Mouse (Mus musculus): ENCODE measurements around the gene Gm28035. TPM values are rescaled to one million over a fixed set of nuclear protein-coding genes. Genes with fewer than 3 reads are reported as not detected.

The Gm28035 gene
- polyA plus RNA-seq, 1 experiment from 2014 or later: 0.05 TPM

GRCm38 (mm10) chr2:30323111-30323510, 82.7 kb downstream of the Gm28035 start:
- no peak overlapping the region for H3K4me2 ChIP-seq (ENCODE audit: low read length)
- peaks cover 94% of the 10 kb centered on the region for H3K36me3 ChIP-seq (ENCODE audit: control insufficient read depth, insufficient read depth, low read length)
- no peak for ATAC-seq (replicated peaks; ENCODE audit: low FRiP score, low TSS enrichment, low read depth)
- no peak overlapping the region for H3K27ac ChIP-seq (ENCODE audit: low read depth)
- no peaks in the 10 kb centered on the region for H3K27me3 ChIP-seq (replicated peaks; ENCODE audit: control insufficient read depth, insufficient read depth, low read length)
- H3K9ac ChIP-seq (ENCODE audit: low read length): no peak overlapping the region
- no peaks in the 10 kb centered on the region for H3K4me1 ChIP-seq (replicated peaks; ENCODE audit: control insufficient read depth, insufficient read depth, low read length)
- no peak for DNase-seq (ENCODE audit: low spot score)
- H3K4me3 ChIP-seq (ENCODE audit: low read depth, low read length): no peak overlapping the region
- WGBS: 90% methylated on average over 7 of the region's 7 CpGs
- H3K9me3 ChIP-seq (ENCODE audit: control insufficient read depth, low read length): no peaks in the 10 kb centered on the region

GRCm38 (mm10) chr2:30325296-30325695, 84.9 kb downstream of the Gm28035 start:
- no peak overlapping the region for H3K4me2 ChIP-seq (ENCODE audit: low read length)
- no peak overlapping the region for H3K9ac ChIP-seq (ENCODE audit: low read length)
- H3K4me3 ChIP-seq (ENCODE audit: low read depth, low read length): no peak overlapping the region
- peaks cover 97% of the 10 kb centered on the region for H3K36me3 ChIP-seq (ENCODE audit: control insufficient read depth, insufficient read depth, low read length)
- no peaks in the 10 kb centered on the region for H3K9me3 ChIP-seq (ENCODE audit: control insufficient read depth, low read length)
- no peak for DNase-seq (ENCODE audit: low spot score)
- H3K27ac ChIP-seq (ENCODE audit: low read depth): no peak overlapping the region
- H3K27me3 ChIP-seq (replicated peaks; ENCODE audit: control insufficient read depth, insufficient read depth, low read length): no peaks in the 10 kb centered on the region
- no peaks in the 10 kb centered on the region for H3K4me1 ChIP-seq (replicated peaks; ENCODE audit: control insufficient read depth, insufficient read depth, low read length)
- WGBS: 93% methylated on average over 5 of the region's 5 CpGs
- ATAC-seq (replicated peaks; ENCODE audit: low FRiP score, low TSS enrichment, low read depth): no peak

- no peaks in the 10 kb centered on the region for H3K4me1 ChIP-seq (replicated peaks; ENCODE audit: control insufficient read depth, insufficient read depth, low read length)
- no peak overlapping the region for H3K9ac ChIP-seq (ENCODE audit: low read length)
- 89% methylated on average over 7 of the region's 7 CpGs for WGBS
- H3K4me3 ChIP-seq (ENCODE audit: low read depth, low read length): no peak overlapping the region
- H3K4me2 ChIP-seq (ENCODE audit: low read length): no peak overlapping the region
- no peaks in the 10 kb centered on the region for H3K9me3 ChIP-seq (ENCODE audit: control insufficient read depth, low read length)
- no peaks in the 10 kb centered on the region for H3K27me3 ChIP-seq (replicated peaks; ENCODE audit: control insufficient read depth, insufficient read depth, low read length)
- ATAC-seq (replicated peaks; ENCODE audit: low FRiP score, low TSS enrichment, low read depth) (no peak), DNase-seq (ENCODE audit: low spot score) (no peak)
- peaks cover 93% of the 10 kb centered on the region for H3K36me3 ChIP-seq (ENCODE audit: control insufficient read depth, insufficient read depth, low read length)
- no peak overlapping the region for H3K27ac ChIP-seq (ENCODE audit: low read depth)
Measured at GRCm38 (mm10) chr2:30327276-30327675, 86.9 kb downstream of the Gm28035 start.

GRCm38 (mm10) chr2:30328791-30329190, 88.4 kb downstream of the Gm28035 start:
- no peak overlapping the region for H3K27ac ChIP-seq (ENCODE audit: low read depth)
- H3K9me3 ChIP-seq (ENCODE audit: control insufficient read depth, low read length): no peaks in the 10 kb centered on the region
- no peak overlapping the region for H3K4me2 ChIP-seq (ENCODE audit: low read length)
- no peaks in the 10 kb centered on the region for H3K27me3 ChIP-seq (replicated peaks; ENCODE audit: control insufficient read depth, insufficient read depth, low read length)
- no peak overlapping the region for H3K4me3 ChIP-seq (ENCODE audit: low read depth, low read length)
- H3K9ac ChIP-seq (ENCODE audit: low read length): no peak overlapping the region
- H3K36me3 ChIP-seq (ENCODE audit: control insufficient read depth, insufficient read depth, low read length): peaks cover 93% of the 10 kb centered on the region
- DNase-seq (ENCODE audit: low spot score): no peak
- ATAC-seq (replicated peaks; ENCODE audit: low FRiP score, low TSS enrichment, low read depth): no peak
- 92% methylated on average over 3 of the region's 3 CpGs for whole genome bisulfite sequencing
- no peaks in the 10 kb centered on the region for H3K4me1 ChIP-seq (replicated peaks; ENCODE audit: control insufficient read depth, insufficient read depth, low read length)

Other genes starting within 250 kb of the Gm28035 start
- gene Wdr34, start 191.7 kb upstream of the Gm28035 start, polyA plus RNA-seq (2014; fragmentation: Nextera tagmentation; extraction: Ambion mirVana): 28.7 and 30.3 TPM in 2 replicates
- gene Set, start 183.2 kb upstream of the Gm28035 start, polyA plus RNA-seq (2014; fragmentation: Nextera tagmentation; extraction: Ambion mirVana): 557 and 562 TPM in 2 replicates
- gene Pkn3, start 162.9 kb upstream of the Gm28035 start, polyA plus RNA-seq (2014; fragmentation: Nextera tagmentation; extraction: Ambion mirVana): 8.2 and 9.9 TPM in 2 replicates
- 60.2 and 60.3 TPM in 2 replicates for gene Zdhhc12, start 146.9 kb upstream of the Gm28035 start, polyA plus RNA-seq (2014; fragmentation: Nextera tagmentation; extraction: Ambion mirVana)
- gene Zer1, start 116.0 kb upstream of the Gm28035 start, polyA plus RNA-seq (2014; fragmentation: Nextera tagmentation; extraction: Ambion mirVana): 9.1 and 9.5 TPM in 2 replicates
- 8.9 and 10.5 TPM in 2 replicates for gene Tbc1d13, start 106.8 kb upstream of the Gm28035 start, polyA plus RNA-seq (2014; fragmentation: Nextera tagmentation; extraction: Ambion mirVana)
- gene Endog, start 69.1 kb upstream of the Gm28035 start, polyA plus RNA-seq (2014; fragmentation: Nextera tagmentation; extraction: Ambion mirVana): 30.7 and 38.7 TPM in 2 replicates
- gene Spout1, start 62.1 kb upstream of the Gm28035 start, polyA plus RNA-seq (2014; fragmentation: Nextera tagmentation; extraction: Ambion mirVana): 71.1 and 74.1 TPM in 2 replicates
- gene Kyat1, start 34.7 kb upstream of the Gm28035 start, polyA plus RNA-seq (2014; fragmentation: Nextera tagmentation; extraction: Ambion mirVana): 13.0 and 15.6 TPM in 2 replicates
- 43.3 and 43.7 TPM in 2 replicates for gene Lrrc8a, start 2.9 kb upstream of the Gm28035 start, polyA plus RNA-seq (2014; fragmentation: Nextera tagmentation; extraction: Ambion mirVana)
- 13.3 and 14.1 TPM in 2 replicates for gene Phyhd1, start 25.6 kb downstream of the Gm28035 start, polyA plus RNA-seq (2014; fragmentation: Nextera tagmentation; extraction: Ambion mirVana)
- not detected in 2 replicates for gene Gm28038, start 40.5 kb downstream of the Gm28035 start, polyA plus RNA-seq (2014; fragmentation: Nextera tagmentation; extraction: Ambion mirVana)
- gene Dolk, start 45.8 kb downstream of the Gm28035 start, polyA plus RNA-seq (2014; fragmentation: Nextera tagmentation; extraction: Ambion mirVana): 31.9 and 34.1 TPM in 2 replicates
- gene Nup188, start 45.8 kb downstream of the Gm28035 start, polyA plus RNA-seq (2014; fragmentation: Nextera tagmentation; extraction: Ambion mirVana): 45.2 and 45.9 TPM in 2 replicates
- 60.9 and 65.9 TPM in 2 replicates for gene Sh3glb2, start 118.8 kb downstream of the Gm28035 start, polyA plus RNA-seq (2014; fragmentation: Nextera tagmentation; extraction: Ambion mirVana)
- 22.0 and 24.2 TPM in 2 replicates for gene Miga2, start 123.7 kb downstream of the Gm28035 start, polyA plus RNA-seq (2014; fragmentation: Nextera tagmentation; extraction: Ambion mirVana)
- 40.0 and 41.7 TPM in 2 replicates for gene Dolpp1, start 151.7 kb downstream of the Gm28035 start, polyA plus RNA-seq (2014; fragmentation: Nextera tagmentation; extraction: Ambion mirVana)
- 22.6 and 25.3 TPM in 2 replicates for gene Crat, start 175.2 kb downstream of the Gm28035 start, polyA plus RNA-seq (2014; fragmentation: Nextera tagmentation; extraction: Ambion mirVana)
- gene Ptpa, start 175.5 kb downstream of the Gm28035 start, polyA plus RNA-seq (2014; fragmentation: Nextera tagmentation; extraction: Ambion mirVana): 76.6 and 78.2 TPM in 2 replicates
- gene Ier5l, start 233.7 kb downstream of the Gm28035 start, polyA plus RNA-seq (2014; fragmentation: Nextera tagmentation; extraction: Ambion mirVana): 2.1 TPM in 2 replicates

Measured in intestine, embryonic 14.5 days (tissue).